Mouse (Mus musculus) limb, embryonic 13.5 days (tissue): ENCODE results near the gene Hmg20b. TPM values are rescaled to one million over a fixed set of nuclear protein-coding genes. Genes with fewer than 3 reads are reported as not detected.

Experiments
- ATAC-seq: fragments of 200-750 bp; cut with Nextera tagmentation; 2 replicates; pipeline ENCODE4 v1.8.0; 2017; ENCODE audit warnings: low read depth, moderate number of reproducible peaks, moderate TSS enrichment; ENCODE audit not compliant: low FRiP score
- H3K27ac ChIP-seq: fragments of 300-500 bp; sonication (generic); 2 replicates; pipeline ENCODE4 v1.5.1; 2015; ENCODE audit warnings: inconsistent platforms, mild to moderate bottlenecking, moderate library complexity
- H3K27me3 ChIP-seq: fragments of 300-500 bp; sonication (generic); 2 replicates; pipeline ENCODE4 v1.6.1; 2015; ENCODE audit warnings: mild to moderate bottlenecking, inconsistent platforms
- H3K36me3 ChIP-seq: fragments of 300-500 bp; sonication (generic); 2 replicates; pipeline ENCODE4 v1.6.1; 2015; ENCODE audit warnings: inconsistent platforms, mild to moderate bottlenecking, moderate library complexity
- H3K4me1 ChIP-seq: fragments of 300-500 bp; sonication (generic); 2 replicates; pipeline ENCODE4 v1.6.1; 2015; ENCODE audit warnings: inconsistent platforms
- H3K4me2 ChIP-seq: fragments of 300-500 bp; sonication (generic); replicated peaks from 2 replicates; pipeline ENCODE4 v1.6.1; 2015; ENCODE audit warnings: inconsistent platforms, mild to moderate bottlenecking, moderate library complexity
- H3K4me3 ChIP-seq: fragments of 300-500 bp; sonication (generic); 2 replicates; pipeline ENCODE4 v1.5.1; 2015; ENCODE audit warnings: moderate library complexity, mild to moderate bottlenecking, inconsistent platforms
- H3K9ac ChIP-seq: fragments of 300-500 bp; sonication (generic); 2 replicates; pipeline ENCODE4 v1.6.1; 2015; ENCODE audit warnings: mild to moderate bottlenecking, inconsistent platforms
- H3K9me3 ChIP-seq: fragments of 300-500 bp; sonication (generic); 2 replicates; pipeline ENCODE4 v1.6.1; 2016; ENCODE audit warnings: inconsistent platforms
- WGBS: fragments of 180-500 bp; shearing (Covaris S2); methylation state at CpG from one replicate; pipeline ENCODE4 v1.1.7; 2015; 5-methylcytosine and 5-hydroxymethylcytosine counted together
- polyA plus RNA-seq: library from polyadenylated mRNA; unstranded; fragments of >200 nt; fragmentation: Nextera tagmentation; extraction: Ambion mirVana; gene quantifications from 2 replicates; pipeline ENCODE4 v1.2.1, GENCODE M21; 2015

Gene Hmg20b
- polyA plus RNA-seq, 1 experiment from 2014 or later = 109 TPM

DNA sequence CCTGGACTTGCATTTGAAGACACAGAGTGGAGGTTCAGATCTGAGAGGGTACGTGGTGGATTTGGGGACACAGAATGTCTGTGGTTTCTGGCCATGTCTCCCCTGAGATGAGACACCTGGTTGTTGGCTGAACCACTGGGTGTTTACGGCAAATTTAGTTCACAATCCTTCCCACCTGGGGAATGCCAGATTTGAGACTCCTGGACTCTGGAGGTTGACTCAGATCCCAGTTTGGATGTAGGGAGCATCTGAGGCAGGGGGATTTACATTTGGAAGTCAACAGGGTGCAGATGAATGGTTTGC lies 27.0 kb upstream of the Hmg20b start:
- H3K9ac ChIP-seq = peak overlapping the region; percentile 94
- peaks cover 40% of the 10 kb centered on the region for H3K36me3 ChIP-seq
- peak overlapping the region; percentile 82 for H3K4me2 ChIP-seq
- no peaks in the 10 kb centered on the region for H3K9me3 ChIP-seq
- H3K27me3 ChIP-seq = no peaks in the 10 kb centered on the region
- WGBS = 57% methylated on average over 2 of the region's 2 CpGs
- H3K4me1 ChIP-seq = peaks cover 30% of the 10 kb centered on the region
- peak overlapping the region; percentile 83 for H3K4me3 ChIP-seq
- no peak for ATAC-seq
- H3K27ac ChIP-seq = 0 out of 2 replicates have a peak overlapping the region, but pooled peaks have one; percentile 28

GRCm38 (mm10) chr10:81376561-81377361 lies 26.5 kb upstream of the Hmg20b start:
- ATAC-seq = no peak

GRCm38 (mm10) chr10:81375322-81375721 lies 25.0 kb upstream of the Hmg20b start:
- 95% methylated on average over 10 of the region's 10 CpGs for WGBS
- Histone ChIP-seq H3K4me3 (no peak overlapping the region), H3K36me3 (peaks cover 60% of the 10 kb centered on the region)

More at GRCm38 (mm10) chr10:81376561-81377361, 26.5 kb upstream of the Hmg20b start:
- 33% methylated on average over 6 of the region's 6 CpGs for WGBS
- Histone ChIP-seq H3K9me3 (no peaks in the 10 kb centered on the region), H3K27me3 (no peaks in the 10 kb centered on the region), H3K36me3 (peaks cover 45% of the 10 kb centered on the region), H3K4me3 (peak overlapping the region; percentile 83), H3K9ac (peak overlapping the region; percentile 94), H3K27ac (0 out of 2 replicates have a peak overlapping the region, but pooled peaks have one; percentile 28), H3K4me2 (peak overlapping the region; percentile 82), H3K4me1 (peaks cover 30% of the 10 kb centered on the region)

DNA sequence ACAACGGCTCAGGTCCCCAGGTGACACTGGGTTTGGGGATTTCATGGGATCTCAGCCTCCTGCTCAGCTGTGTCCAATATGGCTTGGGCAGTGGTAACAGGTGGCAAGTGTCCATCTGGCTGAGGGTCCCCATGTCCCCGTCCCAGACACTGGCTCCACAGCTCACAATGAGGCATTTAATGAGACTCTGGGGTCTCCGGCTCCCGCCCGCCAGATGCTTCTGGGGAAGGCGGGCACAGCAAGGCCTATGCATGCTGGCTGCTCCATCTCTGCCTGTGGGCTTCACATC lies 16.9 kb upstream of the Hmg20b start:
- Histone ChIP-seq H3K36me3 (peaks cover 73% of the 10 kb centered on the region), H3K4me1 (peaks cover 26% of the 10 kb centered on the region), H3K9me3 (no peaks in the 10 kb centered on the region), H3K27me3 (peaks cover 40% of the 10 kb centered on the region), H3K9ac (no peak overlapping the region), H3K27ac (no peak overlapping the region), H3K4me2 (no peak overlapping the region), H3K4me3 (no peak overlapping the region)
- ATAC-seq = no peak
- WGBS = 81% methylated on average over 6 of the region's 6 CpGs

More at GRCm38 (mm10) chr10:81375322-81375721, 25.0 kb upstream of the Hmg20b start:
- ATAC-seq = no peak
- H3K27ac ChIP-seq = no peak overlapping the region
- no peak overlapping the region for H3K9ac ChIP-seq
- H3K27me3 ChIP-seq = no peaks in the 10 kb centered on the region
- H3K9me3 ChIP-seq = no peaks in the 10 kb centered on the region
- no peak overlapping the region for H3K4me2 ChIP-seq
- peaks cover 30% of the 10 kb centered on the region for H3K4me1 ChIP-seq

DNA sequence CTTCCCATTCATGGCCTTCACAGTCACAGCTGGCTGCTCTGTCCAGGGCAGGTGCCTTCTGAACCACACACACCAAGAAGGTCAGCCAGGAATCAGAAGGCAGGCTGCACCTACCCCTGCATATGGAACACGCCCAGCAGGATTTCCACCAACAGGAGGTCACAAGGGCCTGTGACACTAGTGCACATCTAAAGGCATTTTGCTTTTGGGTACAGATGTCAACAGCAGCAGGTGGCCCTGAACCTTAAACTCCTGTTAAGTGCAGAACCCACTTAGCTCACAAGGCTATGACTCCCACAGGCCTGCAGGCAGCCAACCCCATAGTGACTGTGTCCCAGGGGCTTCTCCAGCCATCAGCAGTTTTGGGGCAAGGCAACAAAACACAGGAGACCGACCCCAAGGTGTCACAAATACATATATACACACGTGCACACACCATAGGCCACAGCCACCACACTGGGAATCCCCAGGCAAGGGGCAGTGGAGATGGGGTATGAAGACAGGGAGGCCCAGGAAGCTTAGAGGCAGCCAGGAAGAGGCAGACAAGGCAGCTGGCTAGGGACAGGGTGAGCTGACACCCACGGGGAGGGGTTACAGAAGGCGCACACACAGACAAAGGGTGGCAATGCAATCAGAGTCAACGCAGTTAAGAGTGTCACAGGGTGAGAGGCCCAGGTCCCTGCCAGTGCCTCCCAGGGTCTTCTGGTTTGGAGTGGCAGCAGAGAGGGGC lies 16.4 kb upstream of the Hmg20b start:
- H3K4me1 ChIP-seq = peaks cover 26% of the 10 kb centered on the region
- WGBS = 83% methylated on average over 6 of the region's 6 CpGs
- H3K4me2 ChIP-seq = no peak overlapping the region
- ATAC-seq = no peak
- H3K27ac ChIP-seq = peak overlapping the region; percentile 6; the same call in 1 of the 2 replicates
- H3K4me3 ChIP-seq = no peak overlapping the region
- H3K9me3 ChIP-seq = no peaks in the 10 kb centered on the region
- H3K27me3 ChIP-seq = peaks cover 40% of the 10 kb centered on the region
- peaks cover 73% of the 10 kb centered on the region for H3K36me3 ChIP-seq
- no peak overlapping the region for H3K9ac ChIP-seq

- 26% methylated on average over 12 of the region's 12 CpGs for WGBS
- Histone ChIP-seq H3K9ac (peak within 1 kb of the TSS; percentile 57), H3K36me3 (peaks cover 73% of the 10 kb centered on the region), H3K4me3 (peak within 1 kb of the TSS; percentile 41), H3K4me1 (peaks cover 28% of the 10 kb centered on the region), H3K4me2 (peak within 1 kb of the TSS; percentile 66), H3K9me3 (no peaks in the 10 kb centered on the region), H3K27ac (peak within 1 kb of the TSS; percentile 6; the same call in 1 of the 2 replicates), H3K27me3 (peaks cover 40% of the 10 kb centered on the region)
- no peak for ATAC-seq
Measured at GRCm38 (mm10) chr10:81365672-81366476, 15.6 kb upstream of the Hmg20b start, which contains the start of gene 4930404N11Rik. Gene 4930404N11Rik, minus strand, starts transcription at chr10:81365816.

- peaks cover 66% of the 10 kb centered on the region for H3K36me3 ChIP-seq
- no peak overlapping the region for H3K4me3 ChIP-seq
- WGBS = 31% methylated on average over 4 of the region's 4 CpGs
Measured at GRCm38 (mm10) chr10:81365073-81365472, 14.8 kb upstream of the Hmg20b start.

DNA sequence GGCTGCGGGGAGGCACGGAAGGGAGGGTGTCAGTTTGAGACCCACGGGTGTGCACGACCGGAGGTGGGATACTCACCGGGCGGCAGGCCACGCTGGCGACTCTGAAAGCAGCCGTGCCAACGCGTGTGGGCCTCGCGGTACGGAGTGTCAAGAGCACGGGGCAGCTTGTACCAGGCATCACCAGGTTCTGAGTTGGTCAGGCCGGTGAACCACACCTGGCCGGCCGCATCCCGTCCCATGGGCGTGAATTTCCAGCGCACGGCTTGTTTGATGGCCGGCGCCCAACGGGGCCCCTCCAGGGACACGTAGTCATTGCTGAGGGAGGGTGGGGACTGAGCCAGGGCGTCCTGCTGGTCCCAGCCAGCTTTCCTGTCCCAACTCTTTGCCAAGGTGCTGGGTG lies 14.4 kb upstream of the Hmg20b start:
- H3K4me2 ChIP-seq = peak overlapping the region; percentile 66
- H3K27me3 ChIP-seq = peaks cover 40% of the 10 kb centered on the region
- H3K27ac ChIP-seq = no peak overlapping the region
- 8% methylated on average over 28 of the region's 28 CpGs for WGBS
- no peak for ATAC-seq
- peak overlapping the region; percentile 41 for H3K4me3 ChIP-seq
- H3K9ac ChIP-seq = peak overlapping the region; percentile 57
- H3K36me3 ChIP-seq = peaks cover 62% of the 10 kb centered on the region
- H3K9me3 ChIP-seq = no peaks in the 10 kb centered on the region
- H3K4me1 ChIP-seq = peaks cover 33% of the 10 kb centered on the region

More at GRCm38 (mm10) chr10:81365073-81365472, 14.8 kb upstream of the Hmg20b start:
- Histone ChIP-seq H3K27ac (no peak overlapping the region), H3K4me1 (peaks cover 33% of the 10 kb centered on the region), H3K27me3 (peaks cover 40% of the 10 kb centered on the region), H3K9me3 (no peaks in the 10 kb centered on the region), H3K9ac (peak overlapping the region; percentile 57; the same call in 1 of the 2 replicates), H3K4me2 (peak overlapping the region; percentile 66; the same call in 1 of the 2 replicates)
- no peak for ATAC-seq

DNA sequence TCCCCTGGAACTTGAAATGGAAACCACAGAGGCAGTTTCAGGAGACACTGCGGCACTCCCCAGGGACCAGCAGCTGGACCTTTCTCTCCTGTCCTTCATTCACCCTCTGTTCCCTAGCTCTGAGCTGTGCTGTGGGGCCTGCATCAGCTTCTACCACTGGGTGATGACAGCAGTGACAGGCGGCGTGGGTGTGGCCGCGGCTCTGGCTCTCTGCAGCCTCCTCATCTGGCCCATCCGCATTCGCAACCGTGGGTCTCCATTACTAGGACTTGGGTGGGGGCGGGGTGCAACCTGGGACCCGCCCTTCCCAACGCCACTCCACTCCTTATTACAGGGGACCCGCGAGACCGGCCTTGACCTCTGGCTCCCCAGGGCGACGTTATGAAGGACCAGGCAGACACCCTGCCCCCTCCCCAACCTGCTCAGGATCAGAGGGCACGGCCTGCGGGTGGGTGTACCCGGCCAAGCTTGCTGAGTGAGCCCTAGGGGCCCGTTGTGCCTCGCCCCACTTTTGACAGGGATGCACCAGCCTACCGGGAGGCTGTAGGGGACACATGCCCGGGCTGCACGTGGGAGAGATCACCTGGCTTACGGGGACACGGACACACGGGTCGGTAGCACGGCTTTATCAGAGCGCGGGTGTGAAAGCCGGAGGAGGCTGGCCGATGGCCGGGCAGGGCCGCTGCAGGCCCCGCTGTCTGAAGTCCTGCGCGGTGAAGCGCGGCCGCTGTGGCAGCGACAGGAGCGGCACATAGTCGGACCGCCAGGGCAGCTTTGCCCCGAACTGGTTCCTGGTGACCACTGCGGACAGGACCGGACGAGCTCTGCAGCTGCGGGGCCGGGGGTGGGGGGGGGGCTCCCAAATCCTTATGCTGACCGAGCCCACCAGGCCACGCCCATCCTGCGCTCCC lies 13.4 kb upstream of the Hmg20b start:
- H3K36me3 ChIP-seq = peaks cover 52% of the 10 kb centered on the region
- no peaks in the 10 kb centered on the region for H3K9me3 ChIP-seq
- WGBS = 8% methylated on average over 53 of the region's 54 CpGs
- H3K4me3 ChIP-seq = peak overlapping the region; percentile 41
- no peak overlapping the region for H3K27ac ChIP-seq
- ATAC-seq = no peak
- peaks cover 40% of the 10 kb centered on the region for H3K4me1 ChIP-seq
- H3K9ac ChIP-seq = peak overlapping the region; percentile 57
- H3K27me3 ChIP-seq = peaks cover 40% of the 10 kb centered on the region
- peak overlapping the region; percentile 66 for H3K4me2 ChIP-seq

- Histone ChIP-seq H3K4me2 (no peak overlapping the region), H3K9me3 (no peaks in the 10 kb centered on the region), H3K27ac (no peak overlapping the region), H3K36me3 (peaks cover 40% of the 10 kb centered on the region), H3K4me3 (no peak overlapping the region), H3K4me1 (peaks cover 51% of the 10 kb centered on the region), H3K27me3 (peaks cover 40% of the 10 kb centered on the region), H3K9ac (no peak overlapping the region)
- no peak for ATAC-seq
- 74% methylated on average over 12 of the region's 12 CpGs for WGBS
Measured at GRCm38 (mm10) chr10:81362336-81362949, 12.2 kb upstream of the Hmg20b start.

DNA sequence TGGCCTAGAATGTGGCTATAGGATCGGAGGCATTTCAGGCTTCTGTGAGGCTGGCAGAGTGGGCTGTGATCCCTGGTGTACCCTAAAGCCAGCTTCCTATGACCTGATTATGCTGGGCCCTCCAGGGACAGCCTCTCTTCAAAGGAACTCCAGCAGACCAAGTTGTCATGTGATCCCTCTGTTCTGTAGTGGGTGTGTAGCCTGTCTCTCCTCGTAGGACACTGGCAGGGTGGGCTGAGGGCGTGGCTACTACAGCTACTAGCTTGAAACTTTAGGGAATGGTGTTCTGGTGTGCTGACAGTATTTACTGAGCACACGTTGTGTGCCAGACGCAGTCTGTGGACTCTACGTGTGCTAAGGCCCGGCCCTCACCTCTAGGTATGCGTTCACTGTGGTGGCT lies 10.4 kb upstream of the Hmg20b start:
- Histone ChIP-seq H3K27ac (no peak overlapping the region), H3K36me3 (peaks cover 23% of the 10 kb centered on the region), H3K9ac (peak overlapping the region; percentile 45; the same call in 1 of the 2 replicates), H3K4me2 (no peak overlapping the region), H3K4me3 (no peak overlapping the region), H3K4me1 (peaks cover 58% of the 10 kb centered on the region), H3K27me3 (peaks cover 34% of the 10 kb centered on the region), H3K9me3 (no peaks in the 10 kb centered on the region)
- ATAC-seq = no peak
- 56% methylated on average over 8 of the region's 8 CpGs for WGBS
